In the genomic region with DNA sequence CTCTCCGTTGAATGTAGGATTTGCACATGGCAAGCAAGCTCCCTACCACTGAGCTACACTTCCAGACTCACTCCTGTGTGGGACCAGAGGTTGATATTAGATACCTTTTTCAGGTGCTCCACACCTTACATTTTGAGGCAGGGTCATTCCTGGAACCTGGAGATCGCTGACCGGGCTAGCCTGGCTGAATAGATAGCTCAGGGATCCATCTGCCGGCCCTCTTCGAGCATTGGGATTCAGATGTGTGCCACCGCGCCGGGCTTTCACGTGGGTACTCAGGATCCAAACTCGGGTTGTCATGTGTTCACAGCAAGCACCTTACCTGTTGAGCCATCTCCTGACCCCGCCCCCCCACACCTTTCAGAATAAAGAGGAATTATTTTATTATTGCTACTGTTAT, we compare ENCODE assay signal across 16 mouse cellular contexts.
"Had no signal": no experiment of that assay in that cellular context is flagged by ENCODE, and none has a peak within 500 bp of the region (broad histone marks: within the 10 kb centered on the region; RNA-seq: fewer than 3 reads in every experiment).

No protein-coding gene starts in this region.

- DNase-seq: heart, postnatal 10 days; heart, postnatal 14 days; heart, postnatal 36 days; heart, postnatal 4 days; kidney, adult 11 months; kidney, adult 18-20 months; kidney, adult 2 months; kidney, adult 8-10 months; kidney, adult 9 months; kidney, postnatal 10 days; kidney, postnatal 14 days; kidney, postnatal 25 days; kidney, postnatal 36 days; kidney, postnatal 4 days; layer of hippocampus, adult 9-11 months; layer of hippocampus, postnatal 36 days had no signal
